Mouse (Mus musculus): ENCODE results near the gene Ace2. TPM values are rescaled to one million over a fixed set of nuclear protein-coding genes. Genes with fewer than 3 reads are reported as not detected.

The Ace2 gene
- polyA plus RNA-seq (2012; rRNA removed; ENCODE audit: low replicate concordance): 0.09 and 0.14 TPM in 2 replicates

GRCm38 (mm10) chrX:164139032-164139431 is at the start of gene Ace2:
TSS of gene Ace2 (plus strand) at chrX:164139332.

Other genes starting within 250 kb of the Ace2 start
- gene Ap1s2, start 230.3 kb upstream of the Ace2 start, polyA plus RNA-seq (2012; rRNA removed; ENCODE audit: low replicate concordance): 4.0 and 6.0 TPM in 2 replicates
- gene Zrsr2, start 180.7 kb upstream of the Ace2 start, polyA plus RNA-seq (2012; rRNA removed; ENCODE audit: low replicate concordance): 6.8 and 9.0 TPM in 2 replicates
- gene Car5b, start 111.3 kb upstream of the Ace2 start, polyA plus RNA-seq (2012; rRNA removed; ENCODE audit: low replicate concordance): 73.4 and 115 TPM in 2 replicates
- gene Siah1b, start 62.8 kb upstream of the Ace2 start, polyA plus RNA-seq (2012; rRNA removed; ENCODE audit: low replicate concordance): 4.2 and 9.7 TPM in 2 replicates
- gene Cltrn, start 50.5 kb upstream of the Ace2 start, polyA plus RNA-seq (2012; rRNA removed; ENCODE audit: low replicate concordance): not detected in 2 replicates
- gene Bmx, start 118.9 kb downstream of the Ace2 start, polyA plus RNA-seq (2012; rRNA removed; ENCODE audit: low replicate concordance): 0.83 and 1.0 TPM in 2 replicates
- gene Pir, start 130.0 kb downstream of the Ace2 start, polyA plus RNA-seq (2012; rRNA removed; ENCODE audit: low replicate concordance): 3.7 and 5.5 TPM in 2 replicates
- 12.6 and 17.0 TPM in 2 replicates for gene Vegfd, start 234.0 kb downstream of the Ace2 start, polyA plus RNA-seq (2012; rRNA removed; ENCODE audit: low replicate concordance)